Mouse (Mus musculus): ENCODE results near the gene Adap2.

- TF ChIP-seq CTCF (IDR thresholded peaks at IDR 0.05; ENCODE audit: control insufficient read depth, insufficient read depth, insufficient read length) (no peak), USF1 (IDR thresholded peaks at IDR 0.05; ENCODE audit: low read depth) (no peak), MYOG (IDR thresholded peaks at IDR 0.05; ENCODE audit: control insufficient read depth, extremely low read depth, insufficient read length) (no peak), MYOD1 (IDR thresholded peaks at IDR 0.05; ENCODE audit: control insufficient read depth, insufficient read length, low read depth) (no peak)
Observed at GRCm38 (mm10) chr11:80148313-80148712, 5.6 kb upstream of the Adap2 start.

Measured in C2C12 (cell line).